Comparison of ENCODE assay signal across 9 mouse cellular contexts in genomic region chr6:120193174-120193573, GRCm38 (mm10).
DNase-seq lines count a peak whose midpoint lies in the region; ATAC-seq lines count a peak whose summit lies in the region.
"Had no signal": no experiment of that assay in that cellular context is flagged by ENCODE, and none has a peak within 500 bp of the region (broad histone marks: within the 10 kb centered on the region; RNA-seq: fewer than 3 reads in every experiment).

No protein-coding gene starts in this region.

- peak; percentile 79 for ATAC-seq in CD4-positive, CD25-positive, alpha-beta regulatory T cell, adult 4 months
- ATAC-seq in granulocyte monocyte progenitor cell, adult 5-6 weeks (replicated peaks; ENCODE audit: poor library complexity, severe bottlenecking): peak; percentile 79
- ATAC-seq in liver, embryonic 15.5 days (ENCODE audit: insufficient read depth): peak; percentile 60

- H3K9me3 ChIP-seq in liver, embryonic 15.5 days (replicated peaks): no peaks in the 10 kb centered on the region
- H3K9me3 ChIP-seq: neural tube, embryonic 13.5 days had no signal

- H3K4me2 ChIP-seq in liver, embryonic 15.5 days: peak overlapping the region; percentile 16; the same call in 1 of the 2 replicates
- H3K4me2 ChIP-seq: neural tube, embryonic 13.5 days had no signal

- no peak overlapping the region for H3K4me3 ChIP-seq in liver, embryonic 15.5 days (replicated peaks)
- H3K4me3 ChIP-seq: neural tube, embryonic 13.5 days had no signal

- WGBS in liver, embryonic 15.5 days (ENCODE audit: insufficient replicate concordance): 7% methylated on average over 5 of the region's 5 CpGs

- peak; percentile 79 for DNase-seq in WW6 (ENCODE audit: low read depth, low spot score)
- DNase-seq in cerebellum, postnatal 4 days (ENCODE audit: low spot score in 2 of 2): peak; percentile 57 to 71
- peak; percentile 84 to 93 for DNase-seq in kidney, postnatal 36 days
- DNase-seq in retina, embryonic 14.5 days (ENCODE audit: low spot score): peak; percentile 80
- DNase-seq in thymus, postnatal 4 days: peak; percentile 94

- H3K4me1 ChIP-seq in liver, embryonic 15.5 days (replicated peaks): peaks cover 68% of the 10 kb centered on the region

- no peak overlapping the region for H3K9ac ChIP-seq in liver, embryonic 15.5 days
- H3K9ac ChIP-seq: neural tube, embryonic 13.5 days had no signal

- H3K27me3 ChIP-seq in liver, embryonic 15.5 days: 0 out of 2 replicates have a peak, but pooled peaks cover 13% of the 10 kb centered on the region
- H3K27me3 ChIP-seq: neural tube, embryonic 13.5 days had no signal

- no peaks in the 10 kb centered on the region for H3K36me3 ChIP-seq in liver, embryonic 15.5 days (replicated peaks)
- H3K36me3 ChIP-seq: neural tube, embryonic 13.5 days had no signal

- H3K27ac ChIP-seq in liver, embryonic 15.5 days (replicated peaks): peak overlapping the region; percentile 49; the same call in 1 of the 2 replicates
- H3K27ac ChIP-seq: neural tube, embryonic 13.5 days had no signal
